ENCODE assay signal across 21 mouse cellular contexts in the genomic region with DNA sequence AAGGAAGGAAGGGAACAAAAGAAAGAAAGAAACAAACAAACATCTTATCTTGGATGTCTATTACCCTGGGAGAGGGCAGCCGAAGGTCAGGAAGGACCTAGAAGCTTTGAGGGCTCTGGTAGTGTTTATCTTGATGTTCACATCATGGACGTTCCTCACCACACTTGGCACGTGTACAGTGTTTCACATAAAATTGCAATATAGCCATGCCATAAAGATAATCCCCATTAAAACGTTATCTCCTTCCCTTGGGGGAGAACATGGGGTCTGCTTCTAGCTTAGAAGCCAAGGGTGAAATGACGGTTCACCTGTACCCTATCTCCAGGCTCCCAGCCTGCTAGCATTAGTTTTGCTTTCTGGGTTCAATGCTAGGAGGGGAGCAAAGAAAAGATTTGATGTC. TPM values are rescaled to one million over a fixed set of nuclear protein-coding genes. Genes with fewer than 3 reads are reported as not detected.
"Had no signal": no experiment of that assay in that cellular context is flagged by ENCODE, and none has a peak within 500 bp of the region (broad histone marks: within the 10 kb centered on the region; RNA-seq: fewer than 3 reads in every experiment).

No protein-coding gene starts in this region.

- H3K4me3 ChIP-seq: midbrain, embryonic 13.5 days; midbrain, embryonic 15.5 days; neural tube, embryonic 12.5 days; stomach, embryonic 15.5 days had no signal

- H3K27ac ChIP-seq: liver, embryonic 14.5 days; macrophage; midbrain, embryonic 13.5 days; midbrain, embryonic 15.5 days; neural tube, embryonic 12.5 days; stomach, embryonic 15.5 days; stomach, postnatal 0 days had no signal

- H3K27me3 ChIP-seq: midbrain, embryonic 13.5 days; midbrain, embryonic 15.5 days; neural tube, embryonic 12.5 days; stomach, embryonic 15.5 days had no signal

- DNase-seq: lung, adult 18-20 months; lung, embryonic 14.5 days; lung, postnatal 10 days; lung, postnatal 36 days; right cerebral cortex, postnatal 14 days; thymus, adult 2 months; thymus, postnatal 25 days; thymus, postnatal 4 days had no signal

- ATAC-seq: midbrain, embryonic 13.5 days; midbrain, embryonic 15.5 days had no signal

- H3K4me1 ChIP-seq: neural tube, embryonic 12.5 days; stomach, embryonic 15.5 days had no signal

- H3K4me2 ChIP-seq: lung, embryonic 14.5 days; midbrain, embryonic 11.5 days; midbrain, embryonic 13.5 days; midbrain, embryonic 15.5 days; neural tube, embryonic 12.5 days; stomach, embryonic 15.5 days had no signal

- H3K9me3 ChIP-seq: midbrain, embryonic 13.5 days; midbrain, embryonic 15.5 days; neural tube, embryonic 12.5 days; stomach, embryonic 15.5 days had no signal

- H3K9ac ChIP-seq: liver, embryonic 14.5 days; lung, embryonic 14.5 days; midbrain, embryonic 13.5 days; midbrain, embryonic 15.5 days; neural tube, embryonic 12.5 days; stomach, embryonic 15.5 days had no signal

RNA-seq across cellular contexts. Expression of a gene that starts 42.3 kb away (rescaled TPM):
- total RNA-seq: megakaryocyte, adult 5-6 weeks; midbrain, postnatal 0 days; monocyte, adult 5-6 weeks had no signal
- polyA plus RNA-seq: liver, embryonic 14.5 days; liver, embryonic 16.5 days; lung, embryonic 14.5 days; macrophage; midbrain, embryonic 11.5 days; midbrain, embryonic 13.5 days; midbrain, embryonic 15.5 days; midbrain, postnatal 0 days; neural tube, embryonic 12.5 days; neural tube, embryonic 14.5 days; stomach, embryonic 15.5 days had no signal
